In the genomic region with DNA sequence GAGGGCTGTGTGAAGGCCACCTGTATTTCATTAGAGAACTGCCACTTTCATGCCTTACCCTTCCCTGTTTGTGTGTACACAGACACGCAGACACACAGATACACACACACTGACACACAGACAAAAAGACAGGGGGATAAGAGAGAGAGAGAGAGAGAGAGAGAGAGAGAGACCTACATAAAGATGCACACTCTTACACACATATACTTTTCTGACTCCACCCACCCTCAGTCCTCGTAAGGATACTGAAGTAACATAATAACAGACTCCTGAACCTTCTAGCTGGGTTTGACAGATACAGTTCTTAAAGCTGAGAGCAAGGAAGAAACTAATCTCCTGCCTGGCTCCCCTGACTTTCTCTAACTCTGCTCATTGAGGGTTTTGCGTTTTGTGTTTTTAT, we compare ENCODE assay signal across 11 mouse cellular contexts. TPM values are rescaled to one million over a fixed set of nuclear protein-coding genes. Genes with fewer than 3 reads are reported as not detected.
DNase-seq lines count a peak whose midpoint lies in the region; ATAC-seq and TF ChIP-seq lines count a peak whose summit lies in the region.
"Had no signal": no experiment of that assay in that cellular context is flagged by ENCODE, and none has a peak within 500 bp of the region (broad histone marks: within the 10 kb centered on the region; RNA-seq: fewer than 3 reads in every experiment).

No protein-coding gene starts in this region.

- no peak for TF ChIP-seq POLR2A in embryonic fibroblast, embryonic 13.5 days (IDR thresholded peaks at IDR 0.05; ENCODE audit: low read depth, low read length)

- H3K9me3 ChIP-seq in kidney, embryonic 14.5 days (ENCODE audit: control insufficient read depth, low read length) = no peaks in the 10 kb centered on the region
- H3K9me3 ChIP-seq in hindbrain, embryonic 15.5 days = no peaks in the 10 kb centered on the region
- no peaks in the 10 kb centered on the region for H3K9me3 ChIP-seq in neural tube, embryonic 11.5 days (ENCODE audit: control insufficient read depth, low read length)
- H3K9me3 ChIP-seq: liver, embryonic 12.5 days had no signal

- H3K9ac ChIP-seq in kidney, embryonic 14.5 days (ENCODE audit: low read depth, low read length) = no peak overlapping the region
- H3K9ac ChIP-seq in hindbrain, embryonic 15.5 days = peak overlapping the region; percentile 49
- H3K9ac ChIP-seq in neural tube, embryonic 11.5 days (ENCODE audit: low read length) = peak overlapping the region; percentile 41
- H3K9ac ChIP-seq: liver, embryonic 12.5 days had no signal

- WGBS in kidney, embryonic 14.5 days = 23% methylated on average over 3 of the region's 3 CpGs
- WGBS in hindbrain, embryonic 15.5 days = 8% methylated on average over 3 of the region's 3 CpGs
- WGBS in neural tube, embryonic 11.5 days = 20% methylated on average over 3 of the region's 3 CpGs

- no peaks in the 10 kb centered on the region for H3K27me3 ChIP-seq in kidney, embryonic 14.5 days (ENCODE audit: control insufficient read depth, insufficient read depth, low read length)
- no peaks in the 10 kb centered on the region for H3K27me3 ChIP-seq in hindbrain, embryonic 15.5 days
- H3K27me3 ChIP-seq in neural tube, embryonic 11.5 days (ENCODE audit: control insufficient read depth, insufficient read depth, low read length) = no peaks in the 10 kb centered on the region

- peak overlapping the region; percentile 18; the same call in 1 of the 2 replicates for H3K4me2 ChIP-seq in kidney, embryonic 14.5 days (replicated peaks; ENCODE audit: low read depth, low read length)
- H3K4me2 ChIP-seq in hindbrain, embryonic 15.5 days = peak overlapping the region; percentile 54
- H3K4me2 ChIP-seq in neural tube, embryonic 11.5 days (ENCODE audit: low read depth) = peak overlapping the region; percentile 33
- H3K4me2 ChIP-seq: liver, embryonic 12.5 days had no signal

- H3K36me3 ChIP-seq in kidney, embryonic 14.5 days (ENCODE audit: control insufficient read depth, insufficient read depth, low read length) = no peaks in the 10 kb centered on the region
- no peaks in the 10 kb centered on the region for H3K36me3 ChIP-seq in hindbrain, embryonic 15.5 days
- H3K36me3 ChIP-seq in neural tube, embryonic 11.5 days (ENCODE audit: control insufficient read depth, insufficient read depth, low read length) = no peaks in the 10 kb centered on the region
- H3K36me3 ChIP-seq: liver, embryonic 12.5 days had no signal

- ATAC-seq in kidney, embryonic 14.5 days (ENCODE audit: low FRiP score, low TSS enrichment) = no peak
- ATAC-seq in hindbrain, embryonic 15.5 days (ENCODE audit: low FRiP score, low read depth) = peak; percentile 70
- no peak for ATAC-seq in neural tube, embryonic 11.5 days (ENCODE audit: insufficient read depth, low FRiP score, low TSS enrichment)
- ATAC-seq in CD4-positive, CD25-positive, alpha-beta regulatory T cell, adult 4 months = no peak
- ATAC-seq: liver, embryonic 12.5 days had no signal

- H3K4me1 ChIP-seq in kidney, embryonic 14.5 days (ENCODE audit: control insufficient read depth, insufficient read depth, low read length) = no peaks in the 10 kb centered on the region
- no peaks in the 10 kb centered on the region for H3K4me1 ChIP-seq in embryonic fibroblast, embryonic 13.5 days (ENCODE audit: control insufficient read depth, insufficient read depth, low read length)
- H3K4me1 ChIP-seq in hindbrain, embryonic 15.5 days (replicated peaks) = peaks cover 17% of the 10 kb centered on the region
- peaks cover 7% of the 10 kb centered on the region; the same call in 1 of the 2 replicates for H3K4me1 ChIP-seq in neural tube, embryonic 11.5 days (ENCODE audit: control insufficient read depth, insufficient read depth, low read length)
- H3K4me1 ChIP-seq: liver, embryonic 12.5 days had no signal

- no peak for DNase-seq in kidney, postnatal 10 days
- DNase-seq in neural tube, embryonic 11.5 days (ENCODE audit: low spot score) = no peak
- no peak for DNase-seq in adrenal gland, postnatal 25 days
- no peak for DNase-seq in T-cell, adult 2 months (ENCODE audit: low spot score)
- DNase-seq: kidney, postnatal 36 days had no signal

- no peak for TF ChIP-seq CTCF in embryonic fibroblast, embryonic 13.5 days (IDR thresholded peaks at IDR 0.05; ENCODE audit: borderline replicate concordance, insufficient read depth, low read length)

- no peak overlapping the region for H3K4me3 ChIP-seq in kidney, embryonic 14.5 days (ENCODE audit: low read length)
- H3K4me3 ChIP-seq in embryonic fibroblast, embryonic 13.5 days (ENCODE audit: insufficient read depth, low read length) = peak overlapping the region; percentile 2
- H3K4me3 ChIP-seq in hindbrain, embryonic 15.5 days = peak overlapping the region; percentile 41
- peak overlapping the region; percentile 19 for H3K4me3 ChIP-seq in neural tube, embryonic 11.5 days (ENCODE audit: low read depth, low read length)
- H3K4me3 ChIP-seq: liver, embryonic 12.5 days had no signal

- H3K27ac ChIP-seq in kidney, embryonic 14.5 days (ENCODE audit: low read depth, low read length) = no peak overlapping the region
- H3K27ac ChIP-seq in embryonic fibroblast, embryonic 13.5 days (ENCODE audit: insufficient read depth, low read length) = no peak overlapping the region
- H3K27ac ChIP-seq in hindbrain, embryonic 15.5 days (replicated peaks) = peak overlapping the region; percentile 91
- H3K27ac ChIP-seq in neural tube, embryonic 11.5 days (ENCODE audit: low read depth, low read length) = peak overlapping the region; percentile 72
- H3K27ac ChIP-seq: liver, embryonic 12.5 days had no signal

RNA-seq across cellular contexts. Expression of gene Cadm3, which starts 21.9 kb away (rescaled TPM):
- polyA plus RNA-seq in kidney, embryonic 14.5 days (2014; fragmentation: Nextera tagmentation; extraction: Ambion mirVana) = 1.7 and 2.7 TPM in 2 replicates
- 0.65 and 2.1 TPM in 2 replicates for polyA plus RNA-seq in embryonic fibroblast, embryonic 13.5 days (2011; ENCODE audit: insufficient read length, low read depth, missing spikeins)
- 81.5 and 84.8 TPM in 2 replicates for polyA plus RNA-seq in hindbrain, embryonic 15.5 days (2015; fragmentation: Nextera tagmentation; extraction: Ambion mirVana)
- polyA plus RNA-seq in neural tube, embryonic 11.5 days (2014; fragmentation: Nextera tagmentation; extraction: Ambion mirVana) = 40.1 and 42.4 TPM in 2 replicates
- total RNA-seq in adrenal gland, postnatal 25 days (2021) = 2.7 and 3.5 TPM in 2 replicates
- not detected for polyA plus RNA-seq in CD4-positive, CD25-positive, alpha-beta regulatory T cell, adult 4 months (2017; shearing (Covaris generic))

RNA-seq across cellular contexts. Expression of gene Aim2, which starts 38.8 kb away (rescaled TPM):
- 2.3 and 3.3 TPM in 2 replicates for polyA plus RNA-seq in kidney, embryonic 14.5 days (2014; fragmentation: Nextera tagmentation; extraction: Ambion mirVana)
- not detected in 2 replicates for polyA plus RNA-seq in embryonic fibroblast, embryonic 13.5 days (2011; ENCODE audit: insufficient read length, low read depth, missing spikeins)
- polyA plus RNA-seq in hindbrain, embryonic 15.5 days (2015; fragmentation: Nextera tagmentation; extraction: Ambion mirVana) = 0.83 and 2.0 TPM in 2 replicates
- 2.2 and 3.5 TPM in 2 replicates for polyA plus RNA-seq in neural tube, embryonic 11.5 days (2014; fragmentation: Nextera tagmentation; extraction: Ambion mirVana)
- total RNA-seq in adrenal gland, postnatal 25 days (2021) = 0.97 TPM in 1 of 2 replicates, not detected in the other
- 10 to 100 TPM; 44.7 to 78.2 TPM for polyA plus RNA-seq in CD4-positive, CD25-positive, alpha-beta regulatory T cell, adult 4 months (2017; shearing (Covaris generic))

RNA-seq across cellular contexts. Expression of gene Ackr1, which starts 55.9 kb away (rescaled TPM):
- polyA plus RNA-seq in kidney, embryonic 14.5 days (2014; fragmentation: Nextera tagmentation; extraction: Ambion mirVana) = 0.37 and 0.79 TPM in 2 replicates
- polyA plus RNA-seq in embryonic fibroblast, embryonic 13.5 days (2011; ENCODE audit: insufficient read length, low read depth, missing spikeins) = not detected in 2 replicates
- 18.6 and 19.9 TPM in 2 replicates for polyA plus RNA-seq in hindbrain, embryonic 15.5 days (2015; fragmentation: Nextera tagmentation; extraction: Ambion mirVana)
- polyA plus RNA-seq in neural tube, embryonic 11.5 days (2014; fragmentation: Nextera tagmentation; extraction: Ambion mirVana) = 6.1 and 7.4 TPM in 2 replicates
- 0.82 and 2.4 TPM in 2 replicates for total RNA-seq in adrenal gland, postnatal 25 days (2021)
- not detected for polyA plus RNA-seq in CD4-positive, CD25-positive, alpha-beta regulatory T cell, adult 4 months (2017; shearing (Covaris generic))
- total RNA-seq: monocyte, adult 5-6 weeks had no signal

Comparison
In these comparisons a context has a peak if more than half of its experiments do, and no peak if none do; other contexts are left out.
1. H3K27ac ChIP-seq: peak in hindbrain, embryonic 15.5 days (single experiment) and neural tube, embryonic 11.5 days (single experiment); none in kidney, embryonic 14.5 days (single experiment) and embryonic fibroblast, embryonic 13.5 days (single experiment).
2. RNA of gene Cadm3, which starts 21.9 kb away (polyA plus RNA-seq): 81.5 to 84.8 TPM in hindbrain, embryonic 15.5 days and 40.1 to 42.4 TPM in neural tube, embryonic 11.5 days; 0.65 to 2.1 TPM in embryonic fibroblast, embryonic 13.5 days, 1.7 to 2.7 TPM in kidney, embryonic 14.5 days and not detected in CD4-positive, CD25-positive, alpha-beta regulatory T cell, adult 4 months; every median in the first group is over 10 times any median in the second.
3. RNA of gene Aim2, which starts 38.8 kb away (polyA plus RNA-seq): 44.7 to 78.2 TPM in CD4-positive, CD25-positive, alpha-beta regulatory T cell, adult 4 months; 2.2 to 3.5 TPM in neural tube, embryonic 11.5 days, 2.3 to 3.3 TPM in kidney, embryonic 14.5 days, 0.83 to 2.0 TPM in hindbrain, embryonic 15.5 days and not detected in embryonic fibroblast, embryonic 13.5 days; every median in the first group is over 10 times any median in the second.
4. Peak in every context shown above with its lines, with median percentiles within 50 percentile points of each other: H3K4me2 ChIP-seq.